Mouse (Mus musculus): ENCODE measurements around the gene Folh1. TPM values are rescaled to one million over a fixed set of nuclear protein-coding genes. Genes with fewer than 3 reads are reported as not detected.

The Folh1 gene
- polyA plus RNA-seq (2012; rRNA removed; ENCODE audit: low replicate concordance) = 0.62 TPM in 2 replicates

GRCm38 (mm10) chr7:86775617-86776325 is at the start of gene Folh1:
TSS of gene Folh1 (minus strand) at chr7:86775943.

DNA sequence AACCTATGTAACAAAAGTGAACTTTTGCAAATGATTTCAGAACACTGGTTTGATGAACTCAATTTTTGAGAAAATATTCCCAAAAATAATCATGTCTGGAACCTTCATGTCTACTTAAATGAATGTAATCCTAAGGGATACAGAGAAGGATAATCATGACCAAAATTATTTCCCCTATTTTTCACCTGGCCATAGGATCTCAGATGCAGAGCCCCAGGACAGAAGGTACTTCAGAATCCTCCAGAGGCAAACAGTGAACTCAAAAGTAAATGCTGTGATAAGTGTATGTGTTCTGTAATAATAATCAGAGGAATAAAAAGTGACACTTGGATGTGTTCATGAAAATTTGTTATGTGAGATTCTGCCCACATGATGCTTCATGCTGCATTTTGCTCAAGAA is 19.0 kb upstream of the Folh1 start, which contains the start of gene Vmn2r77:
Gene Vmn2r77, plus strand, starts transcription at position 301 of the 400 bp plus-strand sequence.

DNA sequence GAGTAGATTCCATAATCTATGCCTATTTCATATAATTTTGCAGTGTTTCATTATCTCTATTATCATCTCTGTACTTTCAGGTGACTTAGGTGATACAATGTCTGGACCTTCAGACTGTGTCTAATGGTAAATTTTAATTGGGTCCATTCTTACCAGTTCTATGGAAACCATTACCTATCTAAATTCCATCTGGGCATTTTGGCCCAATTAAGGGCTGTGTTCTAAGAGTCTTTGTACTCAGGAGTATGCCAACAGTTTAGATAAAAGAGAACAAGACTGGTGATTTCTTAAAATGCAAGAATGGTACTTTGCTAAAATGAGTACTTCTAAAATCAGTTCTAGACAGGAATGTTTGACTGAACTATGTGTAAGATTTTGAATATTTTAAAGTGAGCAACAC is 87.7 kb downstream of the Folh1 start, which contains the start of gene Olfr292:
Gene Olfr292, plus strand, starts transcription at position 301 of the 400 bp plus-strand sequence.

Other genes with a start within 250 kb of the Folh1 start
- not detected in 2 replicates for gene Olfr295, start 192.1 kb downstream of the Folh1 start, polyA plus RNA-seq (2012; rRNA removed; ENCODE audit: low replicate concordance)
- gene Olfr294, start 159.3 kb downstream of the Folh1 start, polyA plus RNA-seq (2012; rRNA removed; ENCODE audit: low replicate concordance) = not detected in 2 replicates
- gene Olfr293, start 126.9 kb downstream of the Folh1 start, polyA plus RNA-seq (2012; rRNA removed; ENCODE audit: low replicate concordance) = not detected in 2 replicates
- not detected in 2 replicates for gene Olfr292, start 87.6 kb downstream of the Folh1 start, polyA plus RNA-seq (2012; rRNA removed; ENCODE audit: low replicate concordance)
- not detected in 2 replicates for gene Vmn2r77, start 19.1 kb upstream of the Folh1 start, polyA plus RNA-seq (2012; rRNA removed; ENCODE audit: low replicate concordance)
- not detected in 2 replicates for gene Vmn2r78, start 139.2 kb upstream of the Folh1 start, polyA plus RNA-seq (2012; rRNA removed; ENCODE audit: low replicate concordance)
- not detected in 2 replicates for gene Vmn2r79, start 220.2 kb upstream of the Folh1 start, polyA plus RNA-seq (2012; rRNA removed; ENCODE audit: low replicate concordance)

Measured in mammary gland, adult 2 months (tissue).